Mouse (Mus musculus) adrenal gland, adult 8-10 months (tissue): ENCODE data around the gene Slfn4. TPM values are rescaled to one million over a fixed set of nuclear protein-coding genes. Genes with fewer than 3 reads are reported as not detected.
"Not testable (repeated sequence)": the region's sequence is repeated elsewhere in the genome, so short reads cannot be mapped to it uniquely, and the experiment has no call there.

Experiments used
- DNase-seq: peaks from one replicate; pipeline ENCODE4 v3.0.0; 2022
- total RNA-seq, 4 experiments: library from RNA; stranded (reverse); gene quantifications; 2 replicates each; pipeline ENCODE4 v1.2.4; 2022

Slfn4 gene
- under 1 TPM; 0.15 to 0.30 (median 0.23) TPM for total RNA-seq

GRCm38 (mm10) chr11:83174948-83175539 is at the start of gene Slfn4:
Gene Slfn4, plus strand, starts transcription at chr11:83175186.
- no peak for DNase-seq

- DNase-seq, result not testable (repeated sequence)
Observed at GRCm38 (mm10) chr11:83125633-83126032, 49.4 kb upstream of the Slfn4 start.

- DNase-seq, result not testable (repeated sequence)
Observed at GRCm38 (mm10) chr11:83137253-83137652, 37.7 kb upstream of the Slfn4 start.

- DNase-seq, result not testable (repeated sequence)
Observed at GRCm38 (mm10) chr11:83148939-83149338, 26.0 kb upstream of the Slfn4 start.

- DNase-seq, result peak; percentile 15
Observed at GRCm38 (mm10) chr11:83191134-83191893, 16.3 kb downstream of the Slfn4 start, which contains the start of gene Slfn3. Gene Slfn3, plus strand, starts transcription at chr11:83191330.

- no peak for DNase-seq
Observed at GRCm38 (mm10) chr11:83192001-83192400, 17.0 kb downstream of the Slfn4 start.

GRCm38 (mm10) chr11:83205002-83205401 is 30.0 kb downstream of the Slfn4 start:
- DNase-seq, result no peak

GRCm38 (mm10) chr11:83216119-83216518 is 41.1 kb downstream of the Slfn4 start:
- no peak for DNase-seq

GRCm38 (mm10) chr11:83221328-83221877 is 46.4 kb downstream of the Slfn4 start:
- no peak for DNase-seq

GRCm38 (mm10) chr11:83223367-83223766 is 48.4 kb downstream of the Slfn4 start:
- no peak for DNase-seq

GRCm38 (mm10) chr11:83223793-83224192 is 48.8 kb downstream of the Slfn4 start:
- not testable (repeated sequence) for DNase-seq

GRCm38 (mm10) chr11:83224217-83224616 is 49.2 kb downstream of the Slfn4 start:
- DNase-seq, result no peak

GRCm38 (mm10) chr11:83224750-83225149 is 49.8 kb downstream of the Slfn4 start:
- no peak for DNase-seq

GRCm38 (mm10) chr11:83225371-83225960 is 50.5 kb downstream of the Slfn4 start:
- no peak for DNase-seq

GRCm38 (mm10) chr11:83227926-83228723 is 53.1 kb downstream of the Slfn4 start:
- DNase-seq, result no peak

GRCm38 (mm10) chr11:83230966-83231365 is 56.0 kb downstream of the Slfn4 start:
- DNase-seq, result no peak

- DNase-seq, result not testable (repeated sequence)
Observed at GRCm38 (mm10) chr11:83233621-83234020, 58.6 kb downstream of the Slfn4 start.

GRCm38 (mm10) chr11:83237390-83237789 is 62.4 kb downstream of the Slfn4 start:
- not testable (repeated sequence) for DNase-seq

- DNase-seq, result no peak
Observed at GRCm38 (mm10) chr11:83238389-83238788, 63.4 kb downstream of the Slfn4 start.

- DNase-seq, result no peak
Observed at GRCm38 (mm10) chr11:83239811-83240210, 64.8 kb downstream of the Slfn4 start.
